Mouse (Mus musculus) MEL (cell line): ENCODE measurements around the gene Clpsl2. TPM values are rescaled to one million over a fixed set of nuclear protein-coding genes. Genes with fewer than 3 reads are reported as not detected.

Source experiments
- DNase-seq: peaks from one replicate; pipeline ENCODE4 v3.0.0; 2011; ENCODE audit warnings: low read depth, low spot score
- H3K27ac ChIP-seq: 2 replicates; pipeline ENCODE4 v1.5.1; 2012; ENCODE audit warnings: low read depth, mild to moderate bottlenecking, control low read depth, low read length, moderate library complexity; ENCODE audit not compliant: control insufficient read depth
- H3K27me3 ChIP-seq, 2 experiments: fragments of 150-350 bp in 1 of 2; sonication (generic) in 1 of 2; 2 replicates each; pipeline ENCODE4 v1.6.1; 2012; ENCODE audit warnings: low read length in 2 of 2, mild to moderate bottlenecking in 2 of 2, improper control_type of control experiment in 1 of 2, moderate library complexity in 1 of 2; ENCODE audit not compliant: insufficient read depth in 2 of 2, control insufficient read depth in 1 of 2
- H3K36me3 ChIP-seq, 2 experiments: 2 replicates each; pipeline ENCODE4 v1.6.1; 2012 to 2014; ENCODE audit warnings: low read length in 2 of 2, improper control_type of control experiment in 1 of 2, inconsistent platforms in 1 of 2, mild to moderate bottlenecking in 1 of 2; ENCODE audit not compliant: insufficient read depth in 2 of 2, control insufficient read depth in 1 of 2
- H3K4me1 ChIP-seq, 2 experiments: fragments of 150-350 bp in 1 of 2; sonication (generic) in 1 of 2; 2 replicates each; pipeline ENCODE4 v1.6.1; 2012; ENCODE audit warnings: low read length in 2 of 2, improper control_type of control experiment in 1 of 2, mild to moderate bottlenecking in 1 of 2; ENCODE audit not compliant: insufficient read depth in 2 of 2, control insufficient read depth in 1 of 2
- H3K4me3 ChIP-seq, 2 experiments: fragments of 150-350 bp in 1 of 2; sonication (generic) in 1 of 2; 2 replicates each; pipeline ENCODE4 v1.5.1; 2012; ENCODE audit warnings: low read depth in 2 of 2, low read length in 2 of 2, mild to moderate bottlenecking in 2 of 2, moderate library complexity in 2 of 2, control low read depth in 1 of 2, improper control_type of control experiment in 1 of 2; ENCODE audit not compliant: control insufficient read depth in 1 of 2, insufficient read depth in 1 of 2
- H3K79me2 ChIP-seq: 2 replicates; pipeline ENCODE4 v1.6.1; 2012; ENCODE audit warnings: mild to moderate bottlenecking, low read length, moderate library complexity; ENCODE audit not compliant: control insufficient read depth, poor library complexity, insufficient read depth
- H3K9ac ChIP-seq: 2 replicates; pipeline ENCODE4 v1.6.1; 2012; ENCODE audit warnings: low read depth, mild to moderate bottlenecking, control low read depth, low read length, moderate library complexity; ENCODE audit not compliant: control insufficient read depth, poor library complexity, severe bottlenecking
- H3K9me3 ChIP-seq: fragments of 150-350 bp; sonication (generic); replicated peaks from 2 replicates; pipeline ENCODE4 v1.6.1; 2012; ENCODE audit warnings: mild to moderate bottlenecking, low read length, improper control_type of control experiment, moderate library complexity; ENCODE audit not compliant: insufficient read depth
- BHLHE40 ChIP-seq: IDR thresholded peaks from 2 replicates; pipeline ENCODE4 v1.6.1; 2012; ENCODE audit warnings: low read depth, mild to moderate bottlenecking, inconsistent platforms, low read length, improper control_type of control experiment, borderline replicate concordance
- CHD2 ChIP-seq: IDR thresholded peaks from 2 replicates; pipeline ENCODE4 v1.6.1; 2011; ENCODE audit warnings: low read length, improper control_type of control experiment
- CTCF ChIP-seq, 3 experiments: IDR thresholded peaks in 2 of 3; conservative IDR thresholded peaks in 1 of 3; 2 replicates each; pipeline ENCODE4 v1.5.1; 2011 to 2012; ENCODE audit warnings: low read length in 3 of 3, low read depth in 2 of 3, mild to moderate bottlenecking in 2 of 3, improper control_type of control experiment in 1 of 3, inconsistent platforms in 1 of 3, mixed read lengths in 1 of 3, moderate library complexity in 1 of 3; ENCODE audit not compliant: control insufficient read depth in 1 of 3, insufficient read depth in 1 of 3, poor library complexity in 1 of 3, severe bottlenecking in 1 of 3
- E2F4 ChIP-seq: IDR thresholded peaks from 2 replicates; pipeline ENCODE4 v1.6.1; 2011; ENCODE audit warnings: low read depth, low read length, improper control_type of control experiment, borderline replicate concordance
- EP300 ChIP-seq, 2 experiments: IDR thresholded peaks; 2 replicates each; pipeline ENCODE4 v1.6.1; 2011; ENCODE audit warnings: improper control_type of control experiment in 2 of 2, low read length in 2 of 2, low read depth in 1 of 2, mild to moderate bottlenecking in 1 of 2
- ETS1 ChIP-seq: IDR thresholded peaks from 2 replicates; pipeline ENCODE4 v1.6.1; 2012; ENCODE audit warnings: low read depth, mild to moderate bottlenecking, inconsistent platforms, low read length, improper control_type of control experiment, moderate library complexity
- GATA1 ChIP-seq: IDR thresholded peaks from 2 replicates; pipeline ENCODE4 v1.6.1; 2011; ENCODE audit warnings: low read depth, low read length, improper control_type of control experiment
- HCFC1 ChIP-seq: IDR thresholded peaks from 2 replicates; pipeline ENCODE4 v1.6.1; 2012; ENCODE audit warnings: low read depth, mild to moderate bottlenecking, inconsistent platforms, low read length, improper control_type of control experiment, moderate library complexity
- JUND ChIP-seq: IDR thresholded peaks from 2 replicates; pipeline ENCODE4 v1.6.1; 2011; ENCODE audit warnings: low read depth, mild to moderate bottlenecking, improper control_type of control experiment, low read length
- KAT2A ChIP-seq: conservative IDR thresholded peaks from 2 replicates; pipeline ENCODE4 v1.6.1; 2012; ENCODE audit warnings: low read depth, low read length, improper control_type of control experiment, inconsistent platforms
- MAFK ChIP-seq: IDR thresholded peaks from 2 replicates; pipeline ENCODE4 v1.6.1; 2011; ENCODE audit warnings: low read depth, mild to moderate bottlenecking, low read length, improper control_type of control experiment, borderline replicate concordance
- MAZ ChIP-seq: IDR thresholded peaks from 2 replicates; pipeline ENCODE4 v1.6.1; 2012; ENCODE audit warnings: low read depth, mild to moderate bottlenecking, inconsistent platforms, low read length, improper control_type of control experiment
- MEF2A ChIP-seq: IDR thresholded peaks from 2 replicates; pipeline ENCODE4 v1.6.1; 2014; ENCODE audit warnings: low read depth, mild to moderate bottlenecking, inconsistent platforms, low read length, improper control_type of control experiment; ENCODE audit not compliant: poor library complexity, insufficient replicate concordance, severe bottlenecking; ENCODE audit errors: extremely low read depth
- MXI1 ChIP-seq: IDR thresholded peaks from 2 replicates; pipeline ENCODE4 v1.6.1; 2011; ENCODE audit warnings: mild to moderate bottlenecking, low read depth, low read length, improper control_type of control experiment
- MYB ChIP-seq: IDR thresholded peaks from 2 replicates; pipeline ENCODE4 v1.6.1; 2011; ENCODE audit warnings: mild to moderate bottlenecking, low read depth, low read length, improper control_type of control experiment
- MYC ChIP-seq: IDR thresholded peaks from 2 replicates; pipeline ENCODE4 v1.6.1; 2011; ENCODE audit warnings: low read depth, mild to moderate bottlenecking, low read length, improper control_type of control experiment, moderate library complexity
- NELFE ChIP-seq: IDR thresholded peaks from 2 replicates; pipeline ENCODE4 v1.6.1; 2011; ENCODE audit warnings: low read depth, low read length, improper control_type of control experiment
- NRF1 ChIP-seq: IDR thresholded peaks from 2 replicates; pipeline ENCODE4 v1.6.1; 2014; ENCODE audit warnings: low read depth, mild to moderate bottlenecking, inconsistent platforms, low read length, improper control_type of control experiment, moderate library complexity; ENCODE audit not compliant: poor library complexity, insufficient read depth, severe bottlenecking
- POLR2A ChIP-seq, 2 experiments: IDR thresholded peaks; 2 replicates each; pipeline ENCODE4 v1.6.1; 2011 to 2012; ENCODE audit warnings: low read length in 2 of 2, mild to moderate bottlenecking in 2 of 2, control low read depth in 1 of 2, improper control_type of control experiment in 1 of 2, low read depth in 1 of 2, moderate library complexity in 1 of 2; ENCODE audit not compliant: control insufficient read depth in 1 of 2, insufficient read depth in 1 of 2, poor library complexity in 1 of 2
- POLR2AphosphoS5 ChIP-seq: IDR thresholded peaks from 2 replicates; pipeline ENCODE4 v1.6.1; 2012; ENCODE audit warnings: low read depth, borderline replicate concordance, mild to moderate bottlenecking, inconsistent platforms, low read length, moderate library complexity, mixed read lengths
- RAD21 ChIP-seq: IDR thresholded peaks from 2 replicates; pipeline ENCODE4 v1.6.1; 2011; ENCODE audit warnings: mild to moderate bottlenecking, low read depth, low read length, improper control_type of control experiment
- SIN3A ChIP-seq: IDR thresholded peaks from 2 replicates; pipeline ENCODE4 v1.6.1; 2012; ENCODE audit warnings: low read length, improper control_type of control experiment, inconsistent platforms
- SMC3 ChIP-seq: IDR thresholded peaks from 2 replicates; pipeline ENCODE4 v1.6.1; 2011; ENCODE audit warnings: low read depth, low read length, improper control_type of control experiment
- TAL1 ChIP-seq: IDR thresholded peaks from 2 replicates; pipeline ENCODE4 v1.6.1; 2012; ENCODE audit warnings: mild to moderate bottlenecking, inconsistent platforms, low read length, moderate library complexity, mixed read lengths
- TBP ChIP-seq: IDR thresholded peaks from 2 replicates; pipeline ENCODE4 v1.8.0; 2011; ENCODE audit warnings: low read depth, low read length, improper control_type of control experiment
- TCF12 ChIP-seq: IDR thresholded peaks from 2 replicates; pipeline ENCODE4 v1.6.1; 2014; ENCODE audit warnings: low read depth, mild to moderate bottlenecking, inconsistent platforms, low read length, improper control_type of control experiment, moderate library complexity
- UBTF ChIP-seq: IDR thresholded peaks from 2 replicates; pipeline ENCODE4 v1.6.1; 2012; ENCODE audit warnings: low read depth, mild to moderate bottlenecking, inconsistent platforms, low read length, improper control_type of control experiment, moderate library complexity, borderline replicate concordance; ENCODE audit not compliant: insufficient read depth
- USF1 ChIP-seq: IDR thresholded peaks from 2 replicates; pipeline ENCODE4 v1.6.1; 2014; ENCODE audit warnings: low read depth, mild to moderate bottlenecking, inconsistent platforms, low read length, improper control_type of control experiment, moderate library complexity
- USF2 ChIP-seq, 2 experiments: IDR thresholded peaks; 2 replicates each; pipeline ENCODE4 v1.6.1; 2011 to 2012; ENCODE audit warnings: improper control_type of control experiment in 2 of 2, low read length in 2 of 2, borderline replicate concordance in 1 of 2, inconsistent platforms in 1 of 2, low read depth in 1 of 2, mild to moderate bottlenecking in 1 of 2; ENCODE audit not compliant: insufficient read depth in 1 of 2
- ZC3H11A ChIP-seq: IDR thresholded peaks from 2 replicates; pipeline ENCODE4 v1.6.1; 2012; ENCODE audit warnings: low read depth, mild to moderate bottlenecking, inconsistent platforms, low read length, improper control_type of control experiment
- ZKSCAN1 ChIP-seq: IDR thresholded peaks from 2 replicates; pipeline ENCODE4 v1.6.1; 2012; ENCODE audit warnings: low read depth, mild to moderate bottlenecking, inconsistent platforms, low read length, improper control_type of control experiment, moderate library complexity
- ZNF384 ChIP-seq: IDR thresholded peaks from 2 replicates; pipeline ENCODE4 v1.6.1; 2012; ENCODE audit warnings: low read depth, mild to moderate bottlenecking, inconsistent platforms, low read length, improper control_type of control experiment
- polyA plus RNA-seq, 2 experiments: library from polyadenylated mRNA; stranded (reverse) in 1 of 2; unstranded in 1 of 2; fragments of >175 nt in 1 of 2; fragments of >200 nt in 1 of 2; gene quantifications; 2 replicates each; pipeline versions ENCODE4 v1.2.1 to v1.2.4; 2012; ENCODE audit warnings: low replicate concordance in 2 of 2, low read depth in 1 of 2; ENCODE audit not compliant: insufficient read length in 2 of 2, insufficient read depth in 1 of 2, missing spikeins in 1 of 2
- total RNA-seq: library from RNA; depleted of rRNA; stranded (reverse); fragments of 300-350 nt; gene quantifications from 2 replicates; pipeline ENCODE4 v1.2.3, GENCODE M21; 2012

Clpsl2 gene
- total and polyA plus RNA-seq, 3 experiments = not detected

DNA sequence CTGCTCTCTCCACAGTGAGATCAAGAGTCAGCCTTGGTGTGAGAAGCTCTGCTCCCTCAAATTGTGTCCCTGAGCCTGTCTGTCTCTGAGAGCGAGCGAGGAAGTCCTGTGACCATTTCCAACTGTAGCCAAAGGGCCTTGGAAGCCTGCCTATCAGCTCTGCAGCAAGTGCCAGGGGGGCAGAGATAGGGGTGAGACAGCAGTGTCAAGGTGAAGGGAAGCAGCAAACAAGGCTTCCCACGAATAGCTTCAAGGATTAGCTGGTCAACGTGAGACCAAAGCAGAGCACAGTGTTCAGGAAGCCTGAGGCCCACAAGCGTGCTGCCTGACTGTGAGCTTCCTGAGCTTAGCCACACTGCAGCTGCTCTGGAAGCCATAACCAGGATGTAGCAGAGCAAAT lies 42.3 kb downstream of the Clpsl2 start (continued):
- peak; percentile 94 for TF ChIP-seq GATA1
- TF ChIP-seq JUND = no peak
- TF ChIP-seq SMC3 = no peak; the same call in 1 of the 2 replicates
- TF ChIP-seq USF2 (IDR thresholded peaks at IDR 0.05; ENCODE audit: borderline replicate concordance in 1 of 2, insufficient read depth in 1 of 2, low read depth in 1 of 2, low read length in 2 of 2) = no peak
- no peak for TF ChIP-seq TBP
- peak; percentile 92 for TF ChIP-seq ETS1
- no peak for TF ChIP-seq CTCF (IDR thresholded peaks at IDR 0.05 in 2 of 3, conservative IDR thresholded peaks at IDR 0.05 in 1 of 3; ENCODE audit: control insufficient read depth in 1 of 3, insufficient read depth in 1 of 3, low read depth in 2 of 3, low read length in 3 of 3, poor library complexity in 1 of 3, severe bottlenecking in 1 of 3)
- TF ChIP-seq POLR2AphosphoS5 = no peak
- no peak for TF ChIP-seq NELFE
- TF ChIP-seq CHD2 = no peak
- peak; percentile 62 for TF ChIP-seq BHLHE40
- TF ChIP-seq EP300 (IDR thresholded peaks at IDR 0.05; ENCODE audit: low read depth in 1 of 2, low read length in 2 of 2) = peak; percentile 93 to 95
- no peak for TF ChIP-seq POLR2A (IDR thresholded peaks at IDR 0.05; ENCODE audit: control insufficient read depth in 1 of 2, insufficient read depth in 1 of 2, low read depth in 1 of 2, low read length in 2 of 2, poor library complexity in 1 of 2)
- TF ChIP-seq NRF1 = no peak
- no peak for TF ChIP-seq ZNF384
- TF ChIP-seq MXI1 = peak; percentile 78
- no peak for TF ChIP-seq MAFK

DNA sequence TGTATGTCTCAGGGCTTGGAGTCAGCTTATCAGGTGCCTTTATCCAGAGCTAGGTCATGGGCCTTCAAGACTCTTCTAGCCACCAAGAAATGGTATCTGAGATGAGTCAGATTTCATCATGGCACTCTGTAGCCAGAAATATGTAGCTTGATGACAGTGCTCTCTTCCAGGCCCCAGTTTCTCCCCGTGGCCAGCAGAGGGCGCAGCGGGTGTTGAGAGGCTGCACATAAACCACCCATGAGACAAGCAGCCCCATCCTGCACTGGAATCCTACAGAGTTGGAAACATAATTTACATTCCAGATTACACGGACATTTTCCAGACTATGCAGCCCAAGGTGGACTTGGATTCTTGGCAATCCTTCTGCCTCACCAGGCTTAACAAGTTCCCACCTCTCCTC lies 43.8 kb downstream of the Clpsl2 start:
- Histone ChIP-seq H3K27me3 (no peaks in the 10 kb centered on the region), H3K9me3 (no peaks in the 10 kb centered on the region), H3K9ac (no peak overlapping the region), H3K79me2 (no peaks in the 10 kb centered on the region), H3K27ac (no peak overlapping the region), H3K36me3 (peaks cover 29 to 65% of the 10 kb centered on the region in 2 experiments), H3K4me3 (no peak overlapping the region), H3K4me1 (peaks cover 30 to 34% of the 10 kb centered on the region in 2 experiments)
- DNase-seq = peak; percentile 86
- no peak for TF ChIP-seq USF2 (IDR thresholded peaks at IDR 0.05; ENCODE audit: borderline replicate concordance in 1 of 2, insufficient read depth in 1 of 2, low read depth in 1 of 2, low read length in 2 of 2)
- TF ChIP-seq TAL1 = no peak
- no peak for TF ChIP-seq E2F4
- no peak for TF ChIP-seq MYC
- no peak for TF ChIP-seq POLR2A (IDR thresholded peaks at IDR 0.05; ENCODE audit: control insufficient read depth in 1 of 2, insufficient read depth in 1 of 2, low read depth in 1 of 2, low read length in 2 of 2, poor library complexity in 1 of 2)
- 0 out of 2 replicates have a peak, but pooled peaks have one; percentile 45 for TF ChIP-seq MAZ
- TF ChIP-seq MXI1 = peak; percentile 56; the same call in 1 of the 2 replicates
- TF ChIP-seq SIN3A = peak; percentile 34; the same call in 1 of the 2 replicates
- TF ChIP-seq USF1 = no peak
- TF ChIP-seq RAD21 = peak; percentile 44
- TF ChIP-seq POLR2AphosphoS5 = no peak
- no peak for TF ChIP-seq MEF2A
- TF ChIP-seq GATA1 = 0 out of 2 replicates have a peak, but pooled peaks have one; percentile 18
- TF ChIP-seq NRF1 = no peak
- peak; percentile 77 for TF ChIP-seq SMC3
- no peak for TF ChIP-seq TCF12
- TF ChIP-seq KAT2A = no peak
- no peak for TF ChIP-seq TBP
- no peak for TF ChIP-seq MYB
- TF ChIP-seq MAFK = no peak
- no peak for TF ChIP-seq ZKSCAN1
- TF ChIP-seq ZNF384 = no peak
- TF ChIP-seq UBTF = no peak
- TF ChIP-seq ZC3H11A = 0 out of 2 replicates have a peak, but pooled peaks have one; percentile 40
- TF ChIP-seq ETS1 = no peak
- no peak for TF ChIP-seq JUND
- no peak for TF ChIP-seq BHLHE40
- no peak for TF ChIP-seq HCFC1
